Mouse (Mus musculus) forebrain, embryonic 12.5 days (tissue): ENCODE results near the gene Tmem221. TPM values are rescaled to one million over a fixed set of nuclear protein-coding genes. Genes with fewer than 3 reads are reported as not detected.

ENCODE experiments used
- ATAC-seq: fragments of 200-750 bp; cut with Nextera tagmentation; 2 replicates; pipeline ENCODE4 v1.8.0; 2017; ENCODE audit warnings: moderate TSS enrichment; ENCODE audit not compliant: low FRiP score
- H3K27ac ChIP-seq: fragments of 300-500 bp; sonication (generic); 2 replicates; pipeline ENCODE4 v1.5.1; 2016; ENCODE audit warnings: mild to moderate bottlenecking
- H3K27me3 ChIP-seq: fragments of 300-500 bp; sonication (generic); 2 replicates; pipeline ENCODE4 v1.6.1; 2016; ENCODE audit warnings: mild to moderate bottlenecking
- H3K36me3 ChIP-seq: fragments of 300-500 bp; sonication (generic); replicated peaks from 2 replicates; pipeline ENCODE4 v1.6.1; 2016; ENCODE audit warnings: mild to moderate bottlenecking
- H3K4me1 ChIP-seq: fragments of 300-500 bp; sonication (generic); 2 replicates; pipeline ENCODE4 v1.6.1; 2016
- H3K4me2 ChIP-seq: fragments of 300-500 bp; sonication (generic); 2 replicates; pipeline ENCODE4 v1.6.1; 2016; ENCODE audit warnings: mild to moderate bottlenecking, moderate library complexity
- H3K4me3 ChIP-seq: fragments of 300-500 bp; sonication (generic); replicated peaks from 2 replicates; pipeline ENCODE4 v1.5.1; 2016; ENCODE audit warnings: mild to moderate bottlenecking
- H3K9ac ChIP-seq: fragments of 300-500 bp; sonication (generic); 2 replicates; pipeline ENCODE4 v1.6.1; 2016; ENCODE audit warnings: mild to moderate bottlenecking
- H3K9me3 ChIP-seq: fragments of 300-500 bp; sonication (generic); 2 replicates; pipeline ENCODE4 v1.6.1; 2016
- WGBS: fragments of 180-500 bp; shearing (Covaris S2); methylation state at CpG from one replicate; pipeline ENCODE4 v1.1.7; 2016; 5-methylcytosine and 5-hydroxymethylcytosine counted together
- polyA plus RNA-seq: library from polyadenylated mRNA; unstranded; fragments of >200 nt; fragmentation: Nextera tagmentation; extraction: Ambion mirVana; gene quantifications from 2 replicates; pipeline ENCODE4 v1.2.1, GENCODE M21; 2016

The Tmem221 gene
- polyA plus RNA-seq, result 0.19 TPM in 1 of 2 replicates, not detected in the other

- Histone ChIP-seq H3K4me1 (peaks cover 17% of the 10 kb centered on the region), H3K27me3 (peaks cover 96% of the 10 kb centered on the region), H3K36me3 (no peaks in the 10 kb centered on the region), H3K4me2 (peak within 1 kb of the TSS; percentile 50), H3K4me3 (peak within 1 kb of the TSS; percentile 36), H3K9ac (no peak within 1 kb of the TSS), H3K9me3 (no peaks in the 10 kb centered on the region), H3K27ac (no peak within 1 kb of the TSS)
- no peak for ATAC-seq
- 4% methylated on average over 70 of the region's 70 CpGs for WGBS
Measured at GRCm38 (mm10) chr8:71558071-71558957, at the start of gene Tmem221. Tmem221 (minus strand) TSS chr8:71558871.

- no peak overlapping the region for H3K4me2 ChIP-seq
- H3K4me1 ChIP-seq, result peaks cover 13% of the 10 kb centered on the region
- H3K27me3 ChIP-seq, result peaks cover 54% of the 10 kb centered on the region
- no peak overlapping the region for H3K9ac ChIP-seq
- H3K9me3 ChIP-seq, result no peaks in the 10 kb centered on the region
- no peak for ATAC-seq
- 54% methylated on average over 7 of the region's 7 CpGs for WGBS
- no peak overlapping the region for H3K4me3 ChIP-seq
- peaks cover 2% of the 10 kb centered on the region; the same call in 1 of the 2 replicates for H3K36me3 ChIP-seq
- H3K27ac ChIP-seq, result no peak overlapping the region
Measured at GRCm38 (mm10) chr8:71604021-71604420, 45.4 kb upstream of the Tmem221 start.

- H3K4me2 ChIP-seq, result peak overlapping the region; percentile 52
- WGBS, result 1% methylated on average over 32 of the region's 32 CpGs
- H3K27me3 ChIP-seq, result peaks cover 56% of the 10 kb centered on the region
- H3K4me3 ChIP-seq, result peak overlapping the region; percentile 32
- peaks cover 3% of the 10 kb centered on the region; the same call in 1 of the 2 replicates for H3K36me3 ChIP-seq
- H3K9me3 ChIP-seq, result no peaks in the 10 kb centered on the region
- peaks cover 13% of the 10 kb centered on the region for H3K4me1 ChIP-seq
- H3K27ac ChIP-seq, result no peak overlapping the region
- 0 out of 2 replicates have a peak overlapping the region, but pooled peaks have one; percentile 22 for H3K9ac ChIP-seq
- peak; percentile 65 for ATAC-seq
Measured at GRCm38 (mm10) chr8:71602666-71603334, 44.1 kb upstream of the Tmem221 start.

GRCm38 (mm10) chr8:71601939-71602665 is 43.4 kb upstream of the Tmem221 start:
- Histone ChIP-seq H3K27me3 (peaks cover 56% of the 10 kb centered on the region), H3K4me2 (peak overlapping the region; percentile 52), H3K27ac (no peak overlapping the region), H3K4me1 (peaks cover 13% of the 10 kb centered on the region), H3K9me3 (no peaks in the 10 kb centered on the region), H3K36me3 (peaks cover 3% of the 10 kb centered on the region; the same call in 1 of the 2 replicates), H3K9ac (0 out of 2 replicates have a peak overlapping the region, but pooled peaks have one; percentile 22), H3K4me3 (peak overlapping the region; percentile 32)
- peak; percentile 43 for ATAC-seq
- 3% methylated on average over 65 of the region's 65 CpGs for WGBS

GRCm38 (mm10) chr8:71598841-71599240 is 40.2 kb upstream of the Tmem221 start:
- 95% methylated on average over 5 of the region's 5 CpGs for WGBS
- H3K27me3 ChIP-seq, result peaks cover 42% of the 10 kb centered on the region

GRCm38 (mm10) chr8:71598375-71598774 is 39.7 kb upstream of the Tmem221 start:
- peaks cover 37% of the 10 kb centered on the region for H3K27me3 ChIP-seq
- no peak for ATAC-seq
- no peak overlapping the region for H3K9ac ChIP-seq
- H3K36me3 ChIP-seq, result peaks cover 3% of the 10 kb centered on the region
- H3K4me2 ChIP-seq, result no peak overlapping the region
- H3K4me1 ChIP-seq, result peaks cover 22% of the 10 kb centered on the region
- H3K9me3 ChIP-seq, result no peaks in the 10 kb centered on the region
- no peak overlapping the region for H3K4me3 ChIP-seq
- no peak overlapping the region for H3K27ac ChIP-seq

More at GRCm38 (mm10) chr8:71598841-71599240, 40.2 kb upstream of the Tmem221 start:
- Histone ChIP-seq H3K27ac (no peak overlapping the region), H3K9me3 (no peaks in the 10 kb centered on the region), H3K4me3 (no peak overlapping the region), H3K9ac (no peak overlapping the region), H3K36me3 (peaks cover 3% of the 10 kb centered on the region), H3K4me2 (no peak overlapping the region), H3K4me1 (peaks cover 20% of the 10 kb centered on the region)
- ATAC-seq, result no peak

GRCm38 (mm10) chr8:71597451-71597850 is 38.8 kb upstream of the Tmem221 start, which contains the start of gene Fam129c:
Fam129c (plus strand) TSS chr8:71597648.
- Histone ChIP-seq H3K27ac (0 out of 2 replicates have a peak within 1 kb of the TSS, but pooled peaks have one; percentile 36), H3K9me3 (no peaks in the 10 kb centered on the region), H3K9ac (no peak within 1 kb of the TSS), H3K36me3 (peaks cover 3% of the 10 kb centered on the region), H3K4me1 (peaks cover 22% of the 10 kb centered on the region), H3K4me2 (no peak within 1 kb of the TSS), H3K27me3 (peaks cover 28% of the 10 kb centered on the region), H3K4me3 (no peak within 1 kb of the TSS)
- ATAC-seq, result no peak
- WGBS, result 88% methylated on average over 3 of the region's 3 CpGs

GRCm38 (mm10) chr8:71596798-71597197 is 38.1 kb upstream of the Tmem221 start:
- no peaks in the 10 kb centered on the region for H3K9me3 ChIP-seq
- H3K9ac ChIP-seq, result no peak overlapping the region
- no peak overlapping the region for H3K27ac ChIP-seq
- H3K4me2 ChIP-seq, result no peak overlapping the region
- 84% methylated on average over 4 of the region's 4 CpGs for WGBS
- no peak overlapping the region for H3K4me3 ChIP-seq
- H3K36me3 ChIP-seq, result peaks cover 3% of the 10 kb centered on the region
- H3K27me3 ChIP-seq, result peaks cover 22% of the 10 kb centered on the region
- no peak for ATAC-seq
- H3K4me1 ChIP-seq, result peaks cover 19% of the 10 kb centered on the region

- H3K4me1 ChIP-seq, result peaks cover 21% of the 10 kb centered on the region
- no peak overlapping the region; the same call in 1 of the 2 replicates for H3K4me3 ChIP-seq
- H3K9ac ChIP-seq, result no peak overlapping the region
- H3K9me3 ChIP-seq, result no peaks in the 10 kb centered on the region
- 0 out of 2 replicates have a peak overlapping the region, but pooled peaks have one; percentile 36 for H3K27ac ChIP-seq
- H3K4me2 ChIP-seq, result no peak overlapping the region
- WGBS, result 61% methylated on average over 6 of the region's 6 CpGs
- no peak for ATAC-seq
- H3K27me3 ChIP-seq, result peaks cover 18% of the 10 kb centered on the region
- peaks cover 3% of the 10 kb centered on the region for H3K36me3 ChIP-seq
Measured at GRCm38 (mm10) chr8:71596384-71596783, 37.7 kb upstream of the Tmem221 start.

GRCm38 (mm10) chr8:71595862-71596261 is 37.2 kb upstream of the Tmem221 start:
- Histone ChIP-seq H3K4me1 (peaks cover 26% of the 10 kb centered on the region), H3K9me3 (no peaks in the 10 kb centered on the region), H3K36me3 (peaks cover 3% of the 10 kb centered on the region), H3K9ac (no peak overlapping the region), H3K4me3 (no peak overlapping the region; the same call in 1 of the 2 replicates), H3K27me3 (peaks cover 14% of the 10 kb centered on the region), H3K27ac (no peak overlapping the region), H3K4me2 (no peak overlapping the region)
- ATAC-seq, result peak; percentile 30
- WGBS, result 8% methylated on average over 27 of the region's 27 CpGs

GRCm38 (mm10) chr8:71594324-71594722 is 35.7 kb upstream of the Tmem221 start:
- H3K27ac ChIP-seq, result no peak overlapping the region
- H3K9me3 ChIP-seq, result no peaks in the 10 kb centered on the region
- WGBS, result 94% methylated on average over 4 of the region's 4 CpGs
- H3K4me3 ChIP-seq, result no peak overlapping the region
- H3K4me1 ChIP-seq, result peaks cover 28% of the 10 kb centered on the region
- no peak for ATAC-seq
- H3K4me2 ChIP-seq, result no peak overlapping the region
- 0 out of 2 replicates have a peak, but pooled peaks cover 10% of the 10 kb centered on the region for H3K27me3 ChIP-seq
- peaks cover 3% of the 10 kb centered on the region for H3K36me3 ChIP-seq
- H3K9ac ChIP-seq, result no peak overlapping the region
